Mouse (Mus musculus) CD4-positive, CD25-positive, alpha-beta regulatory T cell (primary cell): Measurements from ENCODE around the gene Xpo1. TPM values are rescaled to one million over a fixed set of nuclear protein-coding genes. Genes with fewer than 3 reads are reported as not detected.

Source experiments
- polyA plus RNA-seq: library from polyadenylated mRNA; unstranded; fragments of 100-300 nt; shearing (Covaris generic); gene quantifications from one replicate; pipeline ENCODE4 v1.2.1, GENCODE M21; 2017

Gene Xpo1
- polyA plus RNA-seq, result 115 TPM

DNA sequence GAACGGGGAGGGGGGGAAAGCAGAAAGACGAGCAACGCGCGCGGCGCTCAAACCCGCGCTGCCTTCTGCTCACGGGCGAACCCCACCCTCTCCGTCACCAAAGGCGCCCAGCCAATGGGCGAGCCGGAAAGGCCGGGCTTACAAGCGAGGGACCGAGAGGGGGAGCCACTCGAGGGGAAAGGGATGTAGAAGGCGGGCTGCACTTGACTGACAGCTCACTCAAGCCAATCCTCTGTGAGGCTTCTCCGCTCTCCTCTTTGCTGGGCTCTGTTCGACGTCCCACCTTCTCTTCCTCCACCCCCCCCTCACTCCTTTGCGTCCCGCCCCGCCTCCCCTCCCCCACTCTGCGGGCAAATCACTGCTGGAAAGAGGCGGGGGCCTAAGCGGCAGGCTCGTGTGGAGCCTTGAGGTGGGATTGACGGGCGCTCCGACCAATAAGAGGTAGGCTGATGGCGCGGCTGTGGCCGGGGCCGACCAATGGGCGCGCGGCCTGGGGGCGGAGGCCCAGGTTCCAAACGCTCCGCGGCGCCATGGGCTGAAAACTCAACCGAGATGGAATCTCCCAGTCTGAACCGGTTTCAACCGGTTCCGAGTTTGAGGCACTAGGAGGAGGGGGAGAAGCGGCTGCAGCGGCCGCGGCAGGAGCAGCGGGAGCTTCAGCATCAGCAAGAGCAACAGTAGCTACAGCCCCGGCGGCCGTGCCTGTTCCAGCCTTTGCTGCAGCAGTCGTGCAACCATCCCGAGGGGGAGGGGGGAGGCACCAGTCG is at the start of gene Xpo1:
Xpo1 (plus strand) TSS at position 615 of the 767 bp plus-strand sequence.

DNA sequence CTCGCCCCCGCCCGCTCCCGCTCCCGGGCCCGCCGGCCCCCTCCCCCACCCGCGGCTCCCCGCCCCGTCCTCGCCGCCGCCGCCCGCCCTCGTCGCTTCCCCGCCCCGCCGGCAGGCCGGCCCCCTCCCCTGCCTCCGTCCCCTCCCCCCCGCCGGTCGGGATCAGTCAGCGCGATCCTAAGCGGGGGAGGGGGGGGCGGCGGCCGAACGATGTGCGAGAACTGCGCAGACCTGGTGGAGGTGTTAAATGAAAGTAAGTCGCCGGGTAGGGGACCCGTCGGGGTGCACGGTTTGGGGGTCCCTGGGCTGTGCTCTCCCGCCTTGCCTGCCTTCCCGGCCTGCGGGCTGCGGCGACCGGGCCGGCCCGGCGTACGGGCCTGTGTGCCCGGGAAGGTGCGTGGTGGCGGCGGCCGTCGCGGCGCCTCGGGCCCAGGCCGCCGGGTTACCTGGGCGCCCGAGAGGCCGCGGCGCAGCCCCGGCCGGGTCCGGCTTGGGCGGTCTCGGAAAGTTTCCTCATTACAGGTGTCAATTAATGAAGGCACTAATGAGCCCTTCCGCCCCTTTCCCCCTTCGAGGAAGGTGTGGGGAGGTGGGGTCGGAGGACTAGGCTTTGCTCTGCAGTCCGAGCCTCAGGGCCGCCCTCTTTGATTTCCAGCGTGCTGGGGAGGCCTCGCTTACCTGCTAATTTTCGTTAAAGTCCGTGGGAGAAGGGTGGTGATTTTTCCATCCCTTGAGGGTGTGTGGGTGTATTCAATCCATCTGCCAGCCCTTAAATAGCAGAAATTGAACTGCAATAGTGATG is 51.1 kb downstream of the Xpo1 start, which contains the start of gene Usp34:
Usp34 (plus strand) TSS at position 132 of the 802 bp plus-strand sequence.

Other genes with a start within 250 kb of the Xpo1 start
- 2.6 TPM for gene Fam161a, start 248.5 kb upstream of the Xpo1 start, polyA plus RNA-seq
- 13.9 TPM for gene Usp34, start 50.9 kb downstream of the Xpo1 start, polyA plus RNA-seq
- gene Ahsa2, start 242.0 kb downstream of the Xpo1 start, polyA plus RNA-seq, result 53.1 TPM